Mouse (Mus musculus) hindbrain, embryonic 16.5 days (tissue): ENCODE data around the gene Fbxl8. TPM values are rescaled to one million over a fixed set of nuclear protein-coding genes. Genes with fewer than 3 reads are reported as not detected.
A peak's percentile ranks its signal among the peaks of the same experiment; 100 is the strongest.

Experiments
- ATAC-seq: fragments of 200-750 bp; cut with Nextera tagmentation; 2 replicates; pipeline ENCODE4 v1.8.0; 2017; ENCODE audit warnings: moderate TSS enrichment, moderate library complexity
- H3K27ac ChIP-seq: fragments of 300-500 bp; sonication (generic); 2 replicates; pipeline ENCODE4 v1.5.1; 2014; ENCODE audit warnings: low read depth, mild to moderate bottlenecking, control low read depth, low read length, moderate library complexity
- H3K27me3 ChIP-seq: fragments of 300-500 bp; sonication (generic); replicated peaks from 2 replicates; pipeline ENCODE4 v1.6.1; 2014; ENCODE audit warnings: low read length; ENCODE audit not compliant: control insufficient read depth, insufficient read depth
- H3K36me3 ChIP-seq: fragments of 300-500 bp; sonication (generic); 2 replicates; pipeline ENCODE4 v1.6.1; 2014; ENCODE audit warnings: mild to moderate bottlenecking, low read length, moderate library complexity, mixed read lengths; ENCODE audit not compliant: control insufficient read depth, insufficient read depth
- H3K4me1 ChIP-seq: fragments of 300-500 bp; sonication (generic); 2 replicates; pipeline ENCODE4 v1.6.1; 2014; ENCODE audit warnings: low read depth, low read length; ENCODE audit not compliant: control insufficient read depth, insufficient read depth
- H3K4me2 ChIP-seq: fragments of 300-500 bp; sonication (generic); 2 replicates; pipeline ENCODE4 v1.6.1; 2014; ENCODE audit warnings: mild to moderate bottlenecking, low read length, control low read depth, moderate library complexity
- H3K4me3 ChIP-seq: fragments of 300-500 bp; sonication (generic); 2 replicates; pipeline ENCODE4 v1.5.1; 2014; ENCODE audit warnings: mild to moderate bottlenecking, low read length, control low read depth, moderate library complexity
- H3K9ac ChIP-seq: fragments of 300-500 bp; sonication (generic); 2 replicates; pipeline ENCODE4 v1.6.1; 2014; ENCODE audit warnings: low read depth, mild to moderate bottlenecking, control low read depth, low read length, moderate library complexity
- H3K9me3 ChIP-seq: fragments of 300-500 bp; sonication (generic); 2 replicates; pipeline ENCODE4 v1.6.1; 2014; ENCODE audit warnings: mild to moderate bottlenecking, low read length, moderate library complexity; ENCODE audit not compliant: control insufficient read depth
- WGBS: fragments of 180-500 bp; shearing (Covaris S2); extraction: QIAGEN DNeasy Blood & Tissue Kit; methylation state at CpG from one replicate; pipeline ENCODE4 v1.1.7; 2014; 5-methylcytosine and 5-hydroxymethylcytosine counted together
- polyA plus RNA-seq: library from polyadenylated mRNA; unstranded; fragments of >200 nt; fragmentation: Nextera tagmentation; extraction: Ambion mirVana; gene quantifications from 2 replicates; pipeline ENCODE4 v1.2.1, GENCODE M21; 2015

Gene Fbxl8
- polyA plus RNA-seq, 1 experiment from 2014 or later, result 2.4 TPM

- H3K27me3 ChIP-seq, result no peaks in the 10 kb centered on the region
- H3K4me2 ChIP-seq, result peak within 1 kb of the TSS; percentile 85
- H3K9ac ChIP-seq, result peak within 1 kb of the TSS; percentile 94; the same call in 1 of the 2 replicates
- WGBS, result 68% methylated on average over 11 of the region's 11 CpGs
- H3K36me3 ChIP-seq, result peaks cover 12% of the 10 kb centered on the region
- no peak within 1 kb of the TSS for H3K27ac ChIP-seq
- ATAC-seq, result no peak
- peak within 1 kb of the TSS; percentile 96; the same call in 1 of the 2 replicates for H3K4me3 ChIP-seq
- H3K4me1 ChIP-seq, result peaks cover 14% of the 10 kb centered on the region
- no peaks in the 10 kb centered on the region for H3K9me3 ChIP-seq
These were observed 31.6 kb downstream of the Fbxl8 start, which contains the start of gene Exoc3l for GRCm38 (mm10) chr8:105295895-105296573. Gene Exoc3l, minus strand, starts transcription at chr8:105296101.

GRCm38 (mm10) chr8:105297511-105298192, 33.2 kb downstream of the Fbxl8 start, which contains the start of gene E2f4:
Gene E2f4, plus strand, starts transcription at chr8:105297663.
- H3K9ac ChIP-seq, result peak within 1 kb of the TSS; percentile 94
- H3K27me3 ChIP-seq, result no peaks in the 10 kb centered on the region
- peak within 1 kb of the TSS; percentile 85 for H3K4me2 ChIP-seq
- peak within 1 kb of the TSS; percentile 78 for H3K27ac ChIP-seq
- H3K36me3 ChIP-seq, result peaks cover 25% of the 10 kb centered on the region
- H3K9me3 ChIP-seq, result no peaks in the 10 kb centered on the region
- WGBS, result under 1% methylated on average over 52 of the region's 58 CpGs
- H3K4me3 ChIP-seq, result peak within 1 kb of the TSS; percentile 96
- ATAC-seq, result peak; percentile 90
- H3K4me1 ChIP-seq, result peaks cover 13% of the 10 kb centered on the region

- H3K36me3 ChIP-seq, result peaks cover 29% of the 10 kb centered on the region
- no peak for ATAC-seq
- no peaks in the 10 kb centered on the region for H3K9me3 ChIP-seq
- peaks cover 13% of the 10 kb centered on the region for H3K4me1 ChIP-seq
- H3K4me2 ChIP-seq, result peak overlapping the region; percentile 85
- peak overlapping the region; percentile 94 for H3K9ac ChIP-seq
- H3K4me3 ChIP-seq, result peak overlapping the region; percentile 96
- no peak overlapping the region for H3K27ac ChIP-seq
- H3K27me3 ChIP-seq, result no peaks in the 10 kb centered on the region
- 64% methylated on average over 18 of the region's 18 CpGs for WGBS
These were observed 34.2 kb downstream of the Fbxl8 start for GRCm38 (mm10) chr8:105298351-105299252.

GRCm38 (mm10) chr8:105299962-105300361, 35.5 kb downstream of the Fbxl8 start:
- Histone ChIP-seq H3K4me2 (no peak overlapping the region), H3K27ac (no peak overlapping the region), H3K4me1 (peaks cover 19% of the 10 kb centered on the region), H3K4me3 (no peak overlapping the region), H3K9me3 (no peaks in the 10 kb centered on the region), H3K36me3 (peaks cover 33% of the 10 kb centered on the region), H3K27me3 (no peaks in the 10 kb centered on the region), H3K9ac (no peak overlapping the region)
- WGBS, result 94% methylated on average over 8 of the region's 8 CpGs
- no peak for ATAC-seq

GRCm38 (mm10) chr8:105303396-105303795, 38.9 kb downstream of the Fbxl8 start:
- Histone ChIP-seq H3K4me2 (no peak overlapping the region), H3K4me3 (no peak overlapping the region), H3K9me3 (no peaks in the 10 kb centered on the region), H3K36me3 (peaks cover 38% of the 10 kb centered on the region), H3K27me3 (no peaks in the 10 kb centered on the region), H3K27ac (no peak overlapping the region), H3K4me1 (peaks cover 23% of the 10 kb centered on the region), H3K9ac (no peak overlapping the region)
- no peak for ATAC-seq
- WGBS, result 88% methylated on average over 8 of the region's 8 CpGs

- H3K4me2 ChIP-seq, result no peak overlapping the region
- H3K4me1 ChIP-seq, result peaks cover 18% of the 10 kb centered on the region
- no peaks in the 10 kb centered on the region for H3K27me3 ChIP-seq
- peaks cover 38% of the 10 kb centered on the region for H3K36me3 ChIP-seq
- H3K9ac ChIP-seq, result no peak overlapping the region
- ATAC-seq, result no peak
- no peak overlapping the region for H3K4me3 ChIP-seq
- WGBS, result 79% methylated on average over 9 of the region's 9 CpGs
- H3K9me3 ChIP-seq, result no peaks in the 10 kb centered on the region
- H3K27ac ChIP-seq, result no peak overlapping the region
These were observed 39.4 kb downstream of the Fbxl8 start for GRCm38 (mm10) chr8:105303874-105304273.

- Histone ChIP-seq H3K27me3 (no peaks in the 10 kb centered on the region), H3K27ac (no peak overlapping the region; the same call in 1 of the 2 replicates), H3K36me3 (peaks cover 35% of the 10 kb centered on the region), H3K4me1 (peaks cover 16% of the 10 kb centered on the region), H3K9me3 (no peaks in the 10 kb centered on the region), H3K4me2 (no peak overlapping the region), H3K9ac (no peak overlapping the region), H3K4me3 (no peak overlapping the region)
- ATAC-seq, result peak; percentile 21; the same call in 1 of the 2 replicates
- WGBS, result 69% methylated on average over 8 of the region's 9 CpGs
These were observed 40.1 kb downstream of the Fbxl8 start for GRCm38 (mm10) chr8:105304325-105305210.
